Mouse (Mus musculus): ENCODE results near the gene Cct8. TPM values are rescaled to one million over a fixed set of nuclear protein-coding genes. Genes with fewer than 3 reads are reported as not detected.

The Cct8 gene
- total RNA-seq, 2 experiments from 2014 or later, result 154 to 165 TPM

GRCm38 (mm10) chr16:87453226-87453625 is 42.4 kb downstream of the Cct8 start:
- DNase-seq, result no peak
- intact Hi-C loops (cut with DNase I), result no loop called here

- intact Hi-C loops (cut with DNase I), result no loop called here
Measured at GRCm38 (mm10) chr16:87445528-87445927, 50.1 kb downstream of the Cct8 start.

GRCm38 (mm10) chr16:87445110-87445509 is 50.6 kb downstream of the Cct8 start:
- intact Hi-C loops (cut with DNase I), result no loop called here
- no peak for DNase-seq

More at GRCm38 (mm10) chr16:87445528-87445927, 50.1 kb downstream of the Cct8 start:
- no peak for DNase-seq

GRCm38 (mm10) chr16:87444071-87444470 is 51.6 kb downstream of the Cct8 start:
- no peak for DNase-seq
- intact Hi-C loops (cut with DNase I), result no loop called here

GRCm38 (mm10) chr16:87443245-87443644 is 52.4 kb downstream of the Cct8 start:
- intact Hi-C loops (cut with DNase I), result no loop called here
- DNase-seq, result no peak

- intact Hi-C loops (cut with DNase I), result no loop called here
- DNase-seq, result no peak
Measured at GRCm38 (mm10) chr16:87442291-87442690, 53.4 kb downstream of the Cct8 start.

- intact Hi-C loops (cut with DNase I), result no loop called here
- DNase-seq, result no peak
Measured at GRCm38 (mm10) chr16:87441089-87441488, 54.6 kb downstream of the Cct8 start.

- peak; percentile 92 to 95 for DNase-seq
- intact Hi-C loops (cut with DNase I), result no loop called here
Measured at GRCm38 (mm10) chr16:87440184-87440686, 55.4 kb downstream of the Cct8 start, which contains the start of gene Rwdd2b. Rwdd2b (minus strand) TSS chr16:87440573.

GRCm38 (mm10) chr16:87438697-87439096 is 57.0 kb downstream of the Cct8 start:
- intact Hi-C loops (cut with DNase I), result no loop called here
- no peak for DNase-seq

- DNase-seq, result no peak
- intact Hi-C loops (cut with DNase I), result no loop called here
Measured at GRCm38 (mm10) chr16:87437096-87437495, 58.6 kb downstream of the Cct8 start.

GRCm38 (mm10) chr16:87435411-87436205 is 60.1 kb downstream of the Cct8 start:
- intact Hi-C loops (cut with DNase I), result no loop called here
- DNase-seq, result no peak

GRCm38 (mm10) chr16:87434946-87435345 is 60.7 kb downstream of the Cct8 start:
- intact Hi-C loops (cut with DNase I), result no loop called here

GRCm38 (mm10) chr16:87434266-87434665 is 61.4 kb downstream of the Cct8 start:
- intact Hi-C loops (cut with DNase I), result no loop called here
- DNase-seq, result no peak

More at GRCm38 (mm10) chr16:87434946-87435345, 60.7 kb downstream of the Cct8 start:
- no peak for DNase-seq

Other genes with a start within 250 kb of the Cct8 start
- gene N6amt1, start 141.7 kb downstream of the Cct8 start, total RNA-seq (2021), result 10 to 100 TPM; 16.3 to 17.5 TPM
- gene Ltn1, start 63.3 kb downstream of the Cct8 start, total RNA-seq (2021), result 10 to 100 TPM; 22.7 to 23.4 TPM
- 1 to 10 TPM; 5.8 TPM for gene Rwdd2b, start 55.3 kb downstream of the Cct8 start, total RNA-seq (2021)
- 10 to 100 TPM; 34.6 to 46.0 TPM for gene Usp16, start 41.2 kb downstream of the Cct8 start, total RNA-seq (2021)
- gene Map3k7cl, start 57.5 kb upstream of the Cct8 start, total RNA-seq (2021), result 1 to 10 TPM; 2.7 to 3.6 TPM
- 10 to 100 TPM; 32.5 to 34.0 TPM for gene Bach1, start 203.1 kb upstream of the Cct8 start, total RNA-seq (2021)

Measured in heart, postnatal 14 days (tissue).